Mouse (Mus musculus) layer of hippocampus, postnatal 14 days (tissue): ENCODE data around the gene Abca2. TPM values are rescaled to one million over a fixed set of nuclear protein-coding genes. Genes with fewer than 3 reads are reported as not detected.

Source experiments
- DNase-seq, 2 experiments: peaks; one replicate each; pipeline ENCODE4 v3.0.0; 2021 to 2022; ENCODE audit warnings: low spot score in 2 of 2, mixed read lengths in 1 of 2
- total RNA-seq, 2 experiments: library from RNA; stranded (reverse); gene quantifications; 2 replicates each; pipeline ENCODE4 v1.2.3; 2021

Abca2 gene
- total RNA-seq, 2 experiments from 2014 or later = 140 to 141 TPM

DNA sequence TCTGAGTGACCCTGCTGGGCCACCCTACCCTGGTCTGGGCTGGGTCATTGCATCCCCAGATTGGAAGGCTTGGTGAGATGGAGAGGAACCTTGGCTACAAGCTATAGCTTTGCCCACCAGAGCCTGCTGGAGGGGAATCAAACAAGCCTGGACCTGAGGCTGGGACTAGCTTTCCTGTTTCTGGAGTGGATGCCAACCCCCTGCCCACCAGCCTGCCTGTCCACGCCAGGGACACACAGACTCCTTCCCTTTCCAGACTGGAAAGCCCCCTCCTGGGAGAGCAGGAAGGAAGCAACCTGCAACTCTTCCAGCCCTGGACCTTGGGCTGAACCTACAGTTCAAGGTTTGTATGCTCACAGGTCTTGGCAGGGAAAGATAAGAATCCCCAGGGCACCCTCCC lies 4.9 kb upstream of the Abca2 start:
- no peak for DNase-seq

DNA sequence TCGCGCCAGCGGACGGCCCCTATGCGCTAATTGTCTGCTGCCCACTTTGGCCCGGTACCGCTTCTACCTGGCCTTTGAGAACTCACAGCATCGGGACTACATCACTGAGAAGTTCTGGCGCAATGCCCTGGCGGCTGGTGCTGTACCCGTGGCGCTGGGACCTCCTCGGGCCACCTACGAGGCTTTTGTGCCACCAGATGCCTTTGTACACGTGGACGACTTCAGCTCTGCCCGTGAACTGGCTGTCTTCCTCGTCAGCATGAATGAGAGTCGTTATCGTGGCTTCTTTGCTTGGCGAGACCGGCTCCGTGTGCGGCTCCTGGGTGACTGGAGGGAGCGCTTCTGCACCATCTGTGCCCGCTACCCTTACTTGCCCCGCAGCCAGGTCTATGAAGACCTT lies 3.0 kb upstream of the Abca2 start:
- no peak for DNase-seq

DNA sequence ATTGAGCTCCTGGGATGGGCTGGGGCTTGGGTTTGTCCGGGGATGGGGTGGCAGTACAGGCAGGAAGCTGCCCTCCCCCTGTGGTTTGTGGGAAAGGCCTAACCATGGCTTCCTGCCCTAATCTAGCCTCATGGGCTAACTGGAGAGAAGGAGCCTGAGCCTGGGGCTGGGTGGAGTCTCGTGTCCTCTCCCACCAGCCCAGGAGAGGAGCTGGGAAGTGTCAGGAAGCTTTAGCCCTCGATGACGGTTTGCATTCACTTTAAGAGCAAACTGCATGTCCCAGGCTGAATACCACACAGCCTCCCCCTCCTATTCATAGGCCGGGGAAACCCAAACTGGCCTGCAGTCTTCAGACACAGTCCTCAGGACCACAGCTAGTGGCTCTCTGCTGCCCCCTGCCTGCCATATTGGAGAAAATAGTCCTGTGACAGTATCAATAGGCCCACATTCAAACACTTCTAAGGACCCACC lies 1.7 kb upstream of the Abca2 start:
- peak; percentile 63 to 77 for DNase-seq

DNA sequence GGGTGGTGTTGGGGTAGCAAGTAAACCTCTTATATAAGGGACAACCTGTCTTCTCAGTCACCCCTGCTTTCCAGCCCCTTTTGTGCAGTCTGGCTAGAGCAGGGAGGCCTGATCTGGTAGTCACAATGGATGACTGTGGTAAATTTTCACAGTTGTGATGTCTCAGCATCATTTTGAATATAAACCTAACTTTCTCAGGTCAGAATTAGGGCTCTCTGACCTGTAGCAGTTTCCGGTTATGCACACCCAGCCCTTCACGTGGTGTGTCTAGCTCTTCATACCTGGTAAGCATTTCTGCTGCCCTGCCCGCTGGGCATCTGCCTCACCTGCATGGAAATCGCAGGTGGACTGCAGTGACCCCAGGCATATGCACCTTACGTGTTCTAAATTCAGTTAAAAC lies 1.2 kb upstream of the Abca2 start:
- no peak for DNase-seq

DNA sequence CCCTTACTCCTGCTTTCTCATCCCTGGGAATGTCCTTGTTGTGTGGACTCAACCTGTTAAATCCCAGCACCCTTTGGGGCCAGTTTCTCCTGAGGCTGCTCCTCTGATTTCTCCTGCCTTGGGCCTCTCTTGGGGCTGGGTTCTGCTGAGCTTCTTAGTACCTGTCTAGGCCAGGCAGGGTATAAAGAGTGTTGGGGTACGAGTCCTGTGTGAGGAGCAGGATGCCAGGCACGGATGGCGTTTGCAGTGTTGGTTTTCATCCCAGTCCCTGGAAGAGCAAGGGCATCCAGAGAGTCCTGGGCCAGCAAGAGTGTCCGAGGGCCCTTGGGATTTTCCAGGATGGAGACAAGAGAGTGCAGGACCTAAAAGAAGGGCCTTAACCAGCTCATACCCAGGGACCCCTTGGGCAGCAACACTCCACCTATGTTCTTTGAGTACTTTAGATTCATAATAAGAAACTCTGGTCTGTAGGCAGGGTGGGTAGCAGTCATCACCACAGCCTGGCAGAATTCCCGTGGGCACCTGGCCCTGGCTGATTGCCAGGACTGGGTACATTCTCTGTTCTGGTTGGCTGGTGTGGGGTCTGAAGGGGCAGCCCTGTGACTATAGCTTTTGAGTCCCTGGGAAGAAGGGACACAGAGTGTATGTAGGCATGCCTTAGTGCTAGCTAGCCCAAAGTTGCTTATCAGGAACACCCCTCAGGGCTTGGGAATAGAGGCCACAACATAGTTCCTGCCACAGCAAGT lies 1.1 kb downstream of the Abca2 start:
- no peak for DNase-seq

DNA sequence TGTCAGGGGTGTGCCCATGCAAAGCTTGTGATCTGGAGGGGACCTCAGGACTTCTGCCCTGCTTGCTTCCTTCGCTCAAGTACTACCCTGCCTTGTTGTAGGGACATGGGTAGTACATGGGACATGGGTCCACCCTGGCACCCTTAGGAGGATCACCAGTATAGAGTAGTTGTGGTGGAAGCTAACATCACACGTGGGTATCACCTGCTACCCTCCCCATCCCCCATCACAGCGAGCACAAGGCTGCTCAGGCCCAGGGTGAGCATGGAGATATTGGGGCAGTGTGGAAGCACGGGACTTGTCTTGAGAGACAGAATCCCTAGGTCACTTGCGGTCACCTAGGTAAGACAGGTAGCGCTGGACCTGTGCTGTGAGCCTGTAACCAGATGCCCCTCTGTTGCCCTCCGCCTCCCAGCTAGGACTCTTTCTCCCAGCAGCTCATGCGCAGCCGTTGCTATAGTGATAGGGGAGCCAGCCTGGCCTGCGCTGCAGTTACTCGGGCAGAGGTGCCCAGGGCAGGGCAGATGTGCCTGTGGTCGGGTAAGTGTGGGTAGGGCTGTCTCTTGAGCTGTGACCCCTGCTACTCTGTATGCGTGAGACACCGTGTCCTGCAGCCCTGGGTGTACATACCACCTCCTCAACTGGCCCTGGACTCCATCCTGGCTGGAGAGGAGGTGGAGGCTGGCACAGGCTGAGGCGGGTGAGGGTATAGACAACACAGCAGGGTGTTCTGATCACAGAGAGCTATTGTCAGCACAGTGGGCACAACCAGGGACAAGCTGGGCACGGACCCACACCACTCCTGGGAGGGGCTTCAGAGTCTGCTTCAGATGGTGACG lies 2.1 kb downstream of the Abca2 start:
- peak in 1 of 2 experiments; percentile 23 for DNase-seq

DNA sequence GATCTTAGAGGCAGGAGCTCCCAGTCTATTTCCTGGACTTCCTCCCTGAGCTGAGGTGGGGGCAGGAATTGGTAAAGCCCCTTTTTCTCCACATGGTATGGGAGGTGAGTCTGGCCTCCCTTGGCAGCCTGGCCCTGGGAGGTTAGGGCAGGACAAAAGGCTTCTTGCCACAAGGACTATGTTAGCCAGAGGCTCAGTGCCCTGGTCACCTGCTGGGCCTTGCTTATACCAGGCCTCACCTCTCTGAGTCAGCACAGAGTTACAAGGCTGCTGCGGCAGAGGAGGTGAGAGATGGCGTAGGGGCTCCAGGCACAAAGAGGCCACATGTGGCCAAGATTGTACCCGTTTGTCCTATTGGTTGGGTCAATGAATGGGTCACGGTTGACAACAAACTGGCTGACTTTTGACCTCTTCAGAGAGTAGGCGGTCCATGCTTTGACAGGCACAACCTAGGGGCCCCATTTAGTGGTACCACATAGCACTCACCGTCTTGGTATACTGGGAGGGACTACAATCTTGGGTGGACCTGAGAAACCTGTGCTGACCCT lies 2.9 kb downstream of the Abca2 start:
- no peak for DNase-seq

DNA sequence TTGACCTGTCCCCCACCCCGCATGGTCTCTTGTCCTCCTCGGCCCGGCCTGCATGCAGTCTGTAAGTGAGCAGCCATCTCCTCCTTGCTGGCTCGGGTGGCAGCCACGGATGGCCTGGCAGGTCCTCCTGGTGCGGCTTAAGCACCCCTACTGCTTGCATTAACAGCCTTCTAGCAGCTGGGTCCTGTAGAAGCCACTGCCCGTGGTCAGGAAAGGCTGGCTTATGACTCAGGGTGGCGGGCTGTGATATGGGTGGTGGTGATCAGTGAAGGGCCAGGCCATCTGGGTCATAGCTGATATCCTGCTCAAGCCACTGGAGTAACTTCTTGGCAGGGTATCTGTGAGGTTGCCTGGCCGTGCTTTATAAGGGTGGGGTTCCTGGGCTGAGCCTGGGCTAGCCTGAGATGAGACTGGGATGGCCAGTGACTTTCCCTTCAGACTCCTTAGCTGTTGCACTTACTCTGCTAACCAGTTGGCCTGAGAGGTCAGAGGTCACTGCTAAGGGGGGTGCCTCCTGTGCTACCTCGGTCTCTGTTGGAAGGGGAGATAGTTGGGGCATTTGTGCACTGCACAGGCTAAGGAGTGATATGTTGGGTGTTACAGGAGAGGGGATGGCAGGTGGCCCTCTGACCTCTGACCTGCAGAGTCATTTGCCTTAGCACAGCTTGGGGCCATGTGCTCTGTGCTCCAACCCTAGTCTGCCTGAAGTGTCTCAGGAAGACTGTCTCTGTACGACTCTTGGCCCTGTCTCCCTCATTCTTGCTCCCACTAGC lies 4.0 kb downstream of the Abca2 start:
- DNase-seq = no peak

DNA sequence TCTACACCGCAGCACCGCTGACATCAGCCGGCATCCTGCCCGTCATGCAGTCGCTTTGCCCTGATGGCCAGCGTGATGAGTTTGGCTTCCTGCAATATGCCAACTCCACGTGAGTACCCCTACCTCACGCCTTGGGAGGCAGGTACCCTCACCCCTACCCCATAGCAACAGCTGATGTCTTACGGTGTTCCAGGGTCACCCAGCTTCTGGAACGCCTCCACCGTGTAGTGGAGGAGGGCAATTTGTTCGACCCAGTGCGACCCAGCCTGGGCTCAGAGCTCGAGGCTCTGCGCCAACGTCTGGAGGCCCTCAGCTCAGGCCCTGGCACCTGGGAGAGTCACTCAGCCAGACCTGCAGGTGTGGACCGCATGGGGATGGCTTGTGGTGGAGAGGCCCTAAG lies 4.6 kb downstream of the Abca2 start:
- no peak for DNase-seq

DNA sequence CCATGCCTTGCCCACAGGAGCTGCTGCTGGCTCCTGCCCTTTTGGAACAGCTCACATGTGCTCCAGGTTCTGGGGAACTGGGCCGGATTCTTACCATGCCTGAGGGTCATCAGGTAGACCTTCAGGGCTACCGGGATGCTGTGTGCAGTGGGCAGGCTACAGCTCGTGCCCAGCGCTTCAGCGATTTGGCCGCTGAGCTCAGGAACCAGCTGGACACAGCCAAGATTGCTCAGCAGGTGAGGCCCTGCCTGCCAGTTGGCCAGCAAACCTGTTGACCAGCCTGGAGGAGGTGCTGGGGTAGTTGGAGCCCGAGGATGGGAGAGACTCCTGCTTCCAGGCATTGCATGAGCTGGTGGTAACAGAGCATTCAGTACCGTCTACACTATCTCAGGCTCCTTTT lies 5.8 kb downstream of the Abca2 start:
- no peak for DNase-seq

DNA sequence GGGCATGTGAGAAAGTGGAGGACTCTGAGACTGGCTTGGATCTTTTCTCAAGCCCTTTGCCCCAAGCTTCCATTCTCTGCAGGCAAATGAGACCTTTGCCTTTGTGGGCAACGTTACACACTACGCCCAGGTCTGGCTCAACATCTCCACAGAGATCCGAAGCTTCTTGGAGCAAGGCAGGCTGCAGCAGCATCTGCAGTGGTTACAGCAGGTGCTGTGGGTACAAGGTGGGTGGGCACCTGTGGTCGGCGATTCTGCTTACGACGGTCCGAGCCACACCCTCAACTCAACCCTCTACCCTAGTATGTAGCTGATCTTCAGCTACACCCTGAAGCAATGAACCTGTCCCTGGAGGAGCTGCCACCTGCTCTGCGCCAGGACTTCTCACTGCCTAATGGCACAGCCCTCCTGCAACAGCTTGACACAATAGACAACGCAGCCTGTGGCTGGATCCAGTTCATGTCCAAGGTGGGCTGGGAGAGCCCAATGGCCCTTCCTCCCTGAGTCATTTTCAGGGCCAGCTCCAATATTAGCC lies 7.8 kb downstream of the Abca2 start:
- DNase-seq = no peak

DNA sequence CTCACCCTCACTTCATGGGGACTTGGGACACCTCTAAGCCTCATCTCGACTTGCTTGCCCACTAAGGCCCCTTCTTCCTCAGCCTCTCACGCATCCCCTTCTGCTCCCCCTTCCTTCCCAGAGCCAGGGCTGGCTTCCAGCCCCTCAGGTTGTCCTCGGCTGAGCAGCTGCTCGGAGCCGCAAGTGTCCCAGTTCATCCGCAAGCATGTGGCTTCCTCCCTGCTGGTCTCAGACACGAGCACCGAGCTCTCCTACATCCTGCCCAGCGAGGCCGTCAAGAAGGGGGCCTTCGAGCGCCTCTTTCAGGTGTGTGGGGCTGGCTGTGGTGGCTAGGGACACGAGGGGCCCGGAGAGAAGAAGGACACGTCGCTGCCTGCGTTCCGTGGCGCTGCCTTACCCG lies 12.6 kb downstream of the Abca2 start:
- no peak for DNase-seq

DNA sequence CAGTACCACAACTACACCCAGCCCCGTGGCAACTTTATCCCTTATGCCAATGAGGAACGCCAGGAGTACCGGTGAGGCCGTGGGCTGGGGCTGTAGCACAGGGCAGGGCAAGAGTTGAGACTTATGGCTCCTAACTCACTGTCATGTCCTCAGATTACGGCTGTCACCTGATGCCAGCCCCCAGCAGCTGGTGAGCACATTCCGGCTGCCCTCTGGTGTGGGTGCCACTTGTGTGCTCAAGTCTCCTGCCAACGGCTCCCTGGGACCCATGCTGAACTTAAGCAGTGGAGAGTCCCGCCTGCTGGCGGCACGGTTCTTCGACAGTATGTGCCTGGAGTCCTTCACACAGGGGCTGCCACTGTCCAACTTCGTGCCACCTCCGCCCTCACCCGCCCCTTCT lies 14.2 kb downstream of the Abca2 start:
- no peak for DNase-seq

DNA sequence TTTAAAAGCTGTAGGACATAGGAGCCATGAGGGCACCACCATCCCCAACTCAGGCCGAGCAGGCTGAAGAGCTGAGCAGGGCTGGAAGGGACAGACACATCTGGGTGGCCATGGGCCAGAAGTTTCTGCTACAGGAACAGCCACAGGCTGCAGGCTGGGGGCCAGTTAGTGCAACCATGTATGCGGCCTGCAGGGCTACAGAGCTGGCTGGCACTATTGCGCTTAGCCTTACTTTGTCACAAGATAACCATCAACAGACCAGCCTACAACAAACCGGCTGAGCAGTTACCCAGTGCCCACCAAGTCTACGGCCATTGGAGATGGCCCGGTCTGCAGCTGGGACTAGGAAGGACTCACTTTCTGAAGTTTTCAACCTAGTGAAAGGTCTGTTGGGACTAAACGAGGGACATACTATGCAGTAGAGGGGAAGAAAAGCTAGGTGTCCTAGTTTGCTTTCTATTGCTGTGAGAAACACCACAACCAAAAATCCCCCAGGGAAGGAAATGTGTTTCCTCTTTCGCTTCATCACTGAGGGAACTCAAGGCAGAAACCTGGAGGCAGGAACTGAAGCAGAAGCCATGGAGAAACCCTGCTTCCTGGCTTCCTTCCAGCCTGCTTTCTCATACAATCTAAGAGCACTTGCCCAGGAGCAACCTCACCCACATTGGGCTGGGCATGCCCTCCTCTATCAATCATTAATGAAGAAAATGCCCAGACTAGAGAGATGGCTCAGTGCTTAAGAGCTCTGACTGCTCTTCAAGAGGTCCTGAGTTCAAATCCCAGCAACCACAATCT lies 22.5 kb downstream of the Abca2 start:
- DNase-seq = no peak

DNA sequence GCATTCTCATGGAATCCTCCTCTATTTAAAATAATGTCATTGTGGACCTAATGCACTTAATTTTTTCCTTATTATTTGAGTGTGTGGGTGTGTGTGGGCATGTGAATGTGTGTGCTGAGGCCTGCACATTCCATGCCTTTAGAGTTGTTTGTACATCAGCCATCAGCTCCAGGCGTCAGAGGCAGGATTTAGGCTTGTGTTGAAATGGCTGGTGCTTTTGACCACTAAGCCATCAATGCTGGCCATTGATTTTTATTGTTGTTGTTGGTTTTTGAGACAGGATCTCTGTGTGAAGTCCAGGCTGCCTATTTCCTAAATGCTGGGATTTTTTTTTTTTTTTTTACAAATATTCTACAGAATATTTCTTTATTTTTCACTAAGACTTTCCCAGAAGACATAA lies 24.4 kb downstream of the Abca2 start:
- no peak for DNase-seq

DNA sequence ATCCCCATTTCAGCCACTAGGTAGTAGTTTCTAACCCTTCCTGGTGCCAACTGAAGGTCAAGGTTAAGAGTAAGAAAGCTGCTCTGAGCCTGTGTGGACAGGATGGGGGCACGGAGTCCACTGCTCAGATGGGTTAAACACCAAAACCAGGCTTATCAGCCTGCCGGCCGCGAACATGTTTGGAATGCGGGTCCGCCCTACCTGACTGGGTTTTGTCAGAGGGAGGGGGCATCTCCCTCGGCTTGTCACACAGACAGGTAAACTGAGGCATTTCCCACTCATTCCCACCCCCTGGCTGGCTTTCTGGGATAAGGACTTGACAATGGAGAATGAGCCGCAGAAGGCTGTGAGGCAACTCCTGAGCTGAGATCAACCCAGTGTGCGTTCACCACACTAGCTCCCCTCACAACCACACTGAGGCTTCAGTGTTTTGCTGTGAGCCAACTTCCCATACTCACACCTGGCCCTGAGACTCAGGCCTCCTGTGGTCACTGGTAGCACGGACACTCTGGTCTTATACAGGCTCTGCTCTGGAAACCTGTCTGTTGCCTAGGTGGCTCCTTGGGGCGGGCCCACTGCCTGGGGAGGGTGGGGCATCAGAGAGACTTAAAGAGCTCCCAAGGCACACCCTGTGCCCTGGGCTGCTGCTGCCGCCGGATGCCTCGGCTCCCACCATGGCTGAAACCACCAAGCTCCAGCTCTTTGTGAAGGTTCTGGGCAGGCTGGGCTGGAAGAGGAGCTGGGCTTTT lies 27.9 kb downstream of the Abca2 start, which contains the start of gene Clic3:
Gene Clic3, plus strand, starts transcription at position 634 of the 749 bp plus-strand sequence.
- DNase-seq = no peak

DNA sequence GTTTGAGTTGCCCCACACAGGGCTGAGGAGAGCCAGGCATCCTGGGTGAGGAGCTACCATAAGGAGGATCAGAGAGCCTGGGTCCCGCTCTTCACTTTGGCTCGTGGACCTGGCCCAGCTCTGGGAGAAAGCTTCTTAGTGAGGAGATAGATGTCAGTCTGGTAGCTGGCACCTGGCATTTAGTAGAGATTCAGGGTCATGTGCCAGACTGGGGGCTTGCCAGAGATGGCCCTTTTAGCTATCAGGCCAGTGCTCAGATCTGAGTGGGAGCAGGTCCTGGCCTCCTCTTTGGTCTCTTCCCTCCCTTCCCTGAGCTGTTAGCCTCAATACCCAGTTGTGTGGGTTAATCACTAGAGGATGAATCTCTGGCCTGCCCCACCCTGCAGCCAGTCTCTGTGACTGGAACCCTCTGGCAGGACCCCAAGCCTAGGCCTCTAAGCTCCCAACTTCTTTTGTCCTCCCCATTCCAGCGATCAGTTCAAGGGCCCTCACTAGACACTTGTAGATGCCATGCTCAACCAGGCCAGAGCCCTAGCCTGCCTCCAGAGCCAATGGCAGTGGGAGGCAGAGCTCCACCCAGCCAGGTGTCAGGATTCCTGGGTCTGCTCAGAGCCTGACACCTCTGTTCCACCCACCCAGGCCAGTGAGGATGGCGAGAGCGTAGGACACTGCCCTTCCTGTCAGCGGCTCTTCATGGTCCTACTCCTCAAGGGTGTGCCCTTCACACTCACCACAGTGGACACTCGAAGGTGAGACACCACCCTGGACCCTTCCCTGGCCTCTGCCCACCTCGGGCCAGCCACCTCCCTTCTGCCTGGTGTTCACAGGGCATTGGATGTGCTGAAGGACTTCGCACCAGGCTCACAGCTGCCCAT lies 28.8 kb downstream of the Abca2 start:
- no peak for DNase-seq

DNA sequence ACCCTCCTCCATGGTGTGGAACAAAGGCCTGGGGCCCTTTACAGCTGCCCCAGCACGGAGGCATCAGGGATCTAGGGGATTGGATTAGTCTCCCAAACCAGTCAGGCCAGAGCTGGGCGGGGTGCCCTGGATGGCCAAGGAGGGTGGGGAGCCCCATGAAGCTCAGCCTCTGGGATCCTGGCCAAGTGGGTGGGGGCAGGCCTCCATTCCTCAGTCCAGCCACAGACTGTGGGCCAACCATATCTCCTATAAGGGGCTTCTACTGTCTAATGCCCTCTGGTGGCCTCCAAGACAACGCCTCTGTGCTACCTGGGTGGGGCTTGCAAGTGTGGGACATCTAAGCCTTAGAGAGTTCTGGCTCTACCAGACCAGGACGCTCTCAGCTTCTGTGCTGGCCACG lies 30.4 kb downstream of the Abca2 start:
- no peak for DNase-seq

DNA sequence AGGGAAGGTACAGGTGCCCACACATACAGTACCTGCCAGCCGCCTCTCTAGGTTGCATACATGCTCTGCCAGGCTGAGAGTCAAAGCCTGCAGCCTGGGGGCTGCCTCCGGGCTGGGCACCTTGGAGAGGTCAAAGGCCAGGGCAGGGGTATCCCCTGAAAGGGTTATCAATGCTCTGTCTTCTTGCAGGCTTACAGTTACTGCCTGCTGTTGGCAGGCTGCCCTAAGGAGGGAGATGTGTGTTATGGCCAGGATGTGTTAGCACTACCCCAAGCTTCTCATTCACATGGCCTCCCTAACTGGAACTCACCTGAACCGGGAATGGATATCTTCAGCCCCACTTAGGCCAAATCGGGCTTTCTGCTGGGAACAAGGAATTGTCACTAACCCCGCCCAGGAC lies 31.6 kb downstream of the Abca2 start:
- DNase-seq = peak in 1 of 2 experiments; percentile 27
